Mouse (Mus musculus) lung, postnatal 0 days (tissue): ENCODE data around the gene Shisa7. TPM values are rescaled to one million over a fixed set of nuclear protein-coding genes. Genes with fewer than 3 reads are reported as not detected.

Experiments
- ATAC-seq: fragments of 200-750 bp; cut with Nextera tagmentation; 2 replicates; pipeline ENCODE4 v1.8.0; 2017; ENCODE audit warnings: moderate library complexity
- DNase-seq: peaks from one replicate; pipeline ENCODE4 v3.0.0-alpha.2; 2016; ENCODE audit warnings: low spot score
- H3K27ac ChIP-seq: fragments of 300-500 bp; sonication (generic); 2 replicates; pipeline ENCODE4 v1.5.1; 2014; ENCODE audit warnings: antibody characterized with exemption, mild to moderate bottlenecking, low read length, mixed read lengths
- H3K27me3 ChIP-seq: fragments of 300-500 bp; sonication (generic); replicated peaks from 2 replicates; pipeline ENCODE4 v1.6.1; 2014; ENCODE audit warnings: low read length, mixed read lengths; ENCODE audit not compliant: insufficient read depth
- H3K36me3 ChIP-seq: fragments of 300-500 bp; sonication (generic); 2 replicates; pipeline ENCODE4 v1.6.1; 2014; ENCODE audit warnings: low read length, mixed read lengths; ENCODE audit not compliant: insufficient read depth
- H3K4me1 ChIP-seq: fragments of 300-500 bp; sonication (generic); 2 replicates; pipeline ENCODE4 v1.6.1; 2014; ENCODE audit warnings: antibody characterized with exemption, low read depth, low read length, mixed read lengths; ENCODE audit not compliant: insufficient read depth
- H3K4me2 ChIP-seq: fragments of 300-500 bp; sonication (generic); replicated peaks from 2 replicates; pipeline ENCODE4 v1.6.1; 2014; ENCODE audit warnings: low read depth, mild to moderate bottlenecking, low read length, moderate library complexity, mixed read lengths
- H3K4me3 ChIP-seq: fragments of 300-500 bp; sonication (generic); 2 replicates; pipeline ENCODE4 v1.5.1; 2014; ENCODE audit warnings: low read depth, low read length
- H3K9ac ChIP-seq: fragments of 300-500 bp; sonication (generic); replicated peaks from 2 replicates; pipeline ENCODE4 v1.6.1; 2014; ENCODE audit warnings: low read depth, mild to moderate bottlenecking
- H3K9me3 ChIP-seq: fragments of 300-500 bp; sonication (generic); 2 replicates; pipeline ENCODE4 v1.6.1; 2016; ENCODE audit warnings: low read length, mixed read lengths
- CTCF ChIP-seq: IDR thresholded peaks from 2 replicates; pipeline ENCODE4 v1.5.1; 2016; ENCODE audit warnings: antibody characterized with exemption, mild to moderate bottlenecking
- EP300 ChIP-seq: IDR thresholded peaks from 2 replicates; pipeline ENCODE4 v1.6.1; 2016; ENCODE audit warnings: antibody characterized with exemption, mild to moderate bottlenecking, control low read depth
- WGBS: fragments of 180-500 bp; shearing (Covaris S2); extraction: QIAGEN DNeasy Blood & Tissue Kit; methylation state at CpG from one replicate; pipeline ENCODE4 v1.1.7; 2014; 5-methylcytosine and 5-hydroxymethylcytosine counted together
- polyA plus RNA-seq: library from polyadenylated mRNA; unstranded; fragments of >200 nt; fragmentation: Nextera tagmentation; extraction: Ambion mirVana; gene quantifications from 2 replicates; pipeline ENCODE4 v1.2.1, GENCODE M21; 2015

Shisa7 gene
- polyA plus RNA-seq, 1 experiment from 2014 or later: 0.43 TPM

GRCm38 (mm10) chr7:4851315-4851688 lies 6.8 kb upstream of the Shisa7 start:
- ATAC-seq (no peak), DNase-seq (no peak)
- H3K27me3 ChIP-seq: no peaks in the 10 kb centered on the region
- no peaks in the 10 kb centered on the region for H3K36me3 ChIP-seq
- no peak overlapping the region for H3K4me2 ChIP-seq
- WGBS: 69% methylated on average over 8 of the region's 8 CpGs
- TF ChIP-seq CTCF (no peak), EP300 (no peak)
- no peaks in the 10 kb centered on the region for H3K4me1 ChIP-seq
- H3K4me3 ChIP-seq: no peak overlapping the region
- no peaks in the 10 kb centered on the region for H3K9me3 ChIP-seq
- H3K27ac ChIP-seq: no peak overlapping the region
- H3K9ac ChIP-seq: no peak overlapping the region

- H3K4me2 ChIP-seq: no peak overlapping the region
- no peak overlapping the region for H3K4me3 ChIP-seq
- no peak overlapping the region for H3K27ac ChIP-seq
- H3K4me1 ChIP-seq: no peaks in the 10 kb centered on the region
- H3K36me3 ChIP-seq: no peaks in the 10 kb centered on the region
- no peak overlapping the region for H3K9ac ChIP-seq
- ATAC-seq: no peak
- 0 out of 2 replicates have a peak, but pooled peaks cover under 1% of the 10 kb centered on the region for H3K27me3 ChIP-seq
- TF ChIP-seq EP300 (no peak), CTCF (no peak)
- H3K9me3 ChIP-seq: no peaks in the 10 kb centered on the region
- DNase-seq: no peak
- WGBS: 73% methylated on average over 11 of the region's 11 CpGs
Observed at GRCm38 (mm10) chr7:4850621-4851314, 6.3 kb upstream of the Shisa7 start.

GRCm38 (mm10) chr7:4849372-4849771 lies 4.9 kb upstream of the Shisa7 start:
- Histone ChIP-seq H3K9me3 (no peaks in the 10 kb centered on the region), H3K27ac (no peak overlapping the region), H3K4me3 (no peak overlapping the region), H3K9ac (no peak overlapping the region), H3K36me3 (no peaks in the 10 kb centered on the region), H3K4me1 (0 out of 2 replicates have a peak, but pooled peaks cover 2% of the 10 kb centered on the region), H3K4me2 (no peak overlapping the region), H3K27me3 (peaks cover 8% of the 10 kb centered on the region)
- ATAC-seq: no peak
- WGBS: 51% methylated on average over 9 of the region's 9 CpGs
- DNase-seq: no peak
- TF ChIP-seq EP300 (no peak), CTCF (no peak)

- ATAC-seq: peak; percentile 89
- peaks cover 16% of the 10 kb centered on the region for H3K27me3 ChIP-seq
- DNase-seq: peak; percentile 89
Observed at GRCm38 (mm10) chr7:4844917-4845309, 417 bp upstream of the Shisa7 start.

GRCm38 (mm10) chr7:4843604-4844244 lies 772 bp downstream of the Shisa7 start:
- H3K27me3 ChIP-seq: peaks cover 16% of the 10 kb centered on the region
- H3K4me1 ChIP-seq: 0 out of 2 replicates have a peak, but pooled peaks cover 2% of the 10 kb centered on the region
- ATAC-seq: no peak
- no peak overlapping the region for H3K27ac ChIP-seq
- under 1% methylated on average over 32 of the region's 34 CpGs for WGBS
- peak overlapping the region; percentile 21 for H3K4me3 ChIP-seq
- no peak for TF ChIP-seq CTCF
- no peak for TF ChIP-seq EP300
- H3K9me3 ChIP-seq: no peaks in the 10 kb centered on the region
- H3K36me3 ChIP-seq: no peaks in the 10 kb centered on the region
- H3K4me2 ChIP-seq: peak overlapping the region; percentile 58
- peak; percentile 14 for DNase-seq
- H3K9ac ChIP-seq: no peak overlapping the region

More at GRCm38 (mm10) chr7:4844917-4845309, 417 bp upstream of the Shisa7 start:
- H3K36me3 ChIP-seq: no peaks in the 10 kb centered on the region
- H3K4me1 ChIP-seq: 0 out of 2 replicates have a peak, but pooled peaks cover 2% of the 10 kb centered on the region
- H3K27ac ChIP-seq: no peak overlapping the region
- under 1% methylated on average over 13 of the region's 13 CpGs for WGBS
- TF ChIP-seq CTCF (no peak), EP300 (no peak)
- no peaks in the 10 kb centered on the region for H3K9me3 ChIP-seq
- peak overlapping the region; percentile 58 for H3K4me2 ChIP-seq
- peak overlapping the region; percentile 21 for H3K4me3 ChIP-seq
- H3K9ac ChIP-seq: no peak overlapping the region

- Histone ChIP-seq H3K9ac (no peak overlapping the region), H3K4me1 (0 out of 2 replicates have a peak, but pooled peaks cover 2% of the 10 kb centered on the region), H3K4me3 (no peak overlapping the region), H3K36me3 (no peaks in the 10 kb centered on the region), H3K4me2 (0 out of 2 replicates have a peak overlapping the region, but pooled peaks have one; percentile 19), H3K27ac (no peak overlapping the region), H3K9me3 (no peaks in the 10 kb centered on the region), H3K27me3 (peaks cover 16% of the 10 kb centered on the region)
- 2% methylated on average over 16 of the region's 16 CpGs for WGBS
- DNase-seq: peak; percentile 24
- no peak for TF ChIP-seq EP300
- no peak for TF ChIP-seq CTCF
- ATAC-seq: peak; percentile 39; the same call in 1 of the 2 replicates
Observed at GRCm38 (mm10) chr7:4842634-4843131, 1.8 kb downstream of the Shisa7 start.
